Mouse (Mus musculus): ENCODE measurements at regions not wholly inside any gene's neighbourhood (a gene's known extent, or its start where the extent isn't known, plus 50 kb on each side); places are given as distances from the start of the nearest gene placed in this dataset.
A peak's percentile ranks its signal among the peaks of the same experiment; 100 is the strongest.

GRCm38 (mm10) chr14:103421305-103421822, 74.8 kb upstream of the Mycbp2 start:
- ATAC-seq: peak; percentile 35
- in situ Hi-C loops (cut with MboI; ENCODE audit: low pct_unique_long_range_greater_than_20kb): no loop called here
- CTCF ChIA-PET: interaction anchor here (1.8 kb wide), 1 partner anchor 24 kb away, joined by 3 read pairs; no protein-coding TSS in a partner anchor
- no peak for DNase-seq (ENCODE audit: low read depth, low spot score)
- no peak for TF ChIP-seq CTCF (IDR thresholded peaks at IDR 0.05)
- no peaks in the 10 kb centered on the region for H3K27me3 ChIP-seq
- POLR2A ChIA-PET: interaction anchor here (1.0 kb wide), 1 partner anchor 24 kb away, joined by 3 read pairs; no protein-coding TSS in a partner anchor

DNA sequence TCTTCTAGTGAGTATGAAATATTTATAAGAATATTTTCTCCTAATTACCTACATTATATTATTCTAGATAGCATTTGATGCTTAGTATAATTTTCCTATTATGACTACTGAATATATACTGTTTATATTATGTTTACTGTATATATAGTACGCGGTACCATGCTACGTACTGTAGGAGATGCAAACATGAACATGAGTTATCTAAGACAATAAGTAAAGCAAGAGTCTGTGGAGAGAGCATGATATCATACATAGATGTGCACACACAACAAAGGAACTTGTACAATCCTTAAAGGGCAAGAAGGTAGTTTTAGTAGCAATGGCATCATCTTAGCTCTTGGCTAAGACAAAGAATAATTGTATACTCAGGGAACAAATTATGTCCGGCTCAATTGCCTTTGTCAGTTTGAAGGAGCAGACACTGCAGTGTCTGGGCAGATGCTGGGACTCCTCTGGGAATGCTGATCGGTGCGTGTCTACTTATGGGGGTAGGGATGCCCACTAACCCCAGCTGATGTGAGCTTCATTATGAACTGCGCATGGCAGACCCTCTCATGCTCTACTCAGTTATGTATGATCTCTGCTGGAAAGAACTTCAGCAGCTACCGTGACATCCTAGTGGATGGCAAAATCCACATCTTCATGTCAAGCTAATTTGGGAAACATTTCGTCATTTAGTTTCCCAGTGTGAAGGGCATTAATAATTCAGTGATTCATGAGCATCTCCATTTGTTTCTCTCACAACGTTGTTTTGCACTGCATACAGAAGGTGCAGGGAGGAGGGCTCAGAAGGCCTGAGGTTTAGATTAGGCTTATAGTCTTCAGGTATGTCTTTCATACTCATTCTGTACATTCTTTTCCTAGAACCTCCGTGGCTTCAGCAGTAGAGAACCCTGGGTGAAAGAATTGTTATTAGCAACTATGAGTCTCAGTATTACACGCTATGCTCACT, 70.8 kb upstream of the Mycbp2 start:
- ChIA-PET CTCF (interaction anchor here (1.0 kb wide), 1 partner anchor 32 kb away, joined by 3 read pairs; no protein-coding TSS in a partner anchor), POLR2A (no interaction called here)
- DNase-seq (ENCODE audit: low read depth, low spot score): no peak
- in situ Hi-C loops (cut with MboI; ENCODE audit: low pct_unique_long_range_greater_than_20kb): loop anchor here (5.0 kb wide), 1 partner anchor 40 kb away; no protein-coding TSS in a partner anchor
- no peak for TF ChIP-seq CTCF (IDR thresholded peaks at IDR 0.05)
- no peak for ATAC-seq
- H3K27me3 ChIP-seq: no peaks in the 10 kb centered on the region

GRCm38 (mm10) chr14:103404611-103405010, 58.0 kb upstream of the Mycbp2 start:
- TF ChIP-seq CTCF (IDR thresholded peaks at IDR 0.05): no peak
- H3K27me3 ChIP-seq: no peaks in the 10 kb centered on the region
- ChIA-PET CTCF (no interaction called here), POLR2A (no interaction called here)
- in situ Hi-C loops (cut with MboI; ENCODE audit: low pct_unique_long_range_greater_than_20kb): no loop called here
- DNase-seq (ENCODE audit: low read depth, low spot score) (no peak), ATAC-seq (no peak)

GRCm38 (mm10) chr14:103403054-103403453, 56.4 kb upstream of the Mycbp2 start:
- no peak for ATAC-seq
- CTCF ChIA-PET: no interaction called here
- in situ Hi-C loops (cut with MboI; ENCODE audit: low pct_unique_long_range_greater_than_20kb): no loop called here
- TF ChIP-seq CTCF (IDR thresholded peaks at IDR 0.05): no peak
- H3K27me3 ChIP-seq: no peaks in the 10 kb centered on the region
- POLR2A ChIA-PET: no interaction called here
- no peak for DNase-seq (ENCODE audit: low read depth, low spot score)

DNA sequence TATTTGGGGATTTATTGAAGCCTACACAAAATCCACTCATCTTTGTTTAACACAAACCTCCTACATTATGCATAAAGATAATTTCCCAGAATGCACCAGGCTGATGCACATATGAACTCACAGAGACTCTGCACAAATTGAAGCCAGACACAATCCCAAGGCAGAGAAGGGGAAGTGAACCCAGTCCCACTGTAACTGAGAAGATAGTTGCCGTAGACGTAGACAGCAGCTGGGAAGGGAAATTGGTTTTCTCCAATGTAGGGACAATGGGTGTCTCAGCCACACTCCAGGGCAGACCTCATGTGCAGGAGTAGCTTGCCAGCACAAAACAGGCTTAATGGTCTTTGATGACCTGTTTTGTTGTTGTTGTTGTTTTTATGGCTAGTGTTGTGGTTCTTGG, 55.4 kb upstream of the Mycbp2 start:
- ChIA-PET CTCF (no interaction called here), POLR2A (interaction anchor here (1.2 kb wide), 1 partner anchor 20 kb away, joined by 3 read pairs; no protein-coding TSS in a partner anchor)
- ATAC-seq: no peak
- no peak for TF ChIP-seq CTCF (IDR thresholded peaks at IDR 0.05)
- no peaks in the 10 kb centered on the region for H3K27me3 ChIP-seq
- no peak for DNase-seq (ENCODE audit: low read depth, low spot score)
- in situ Hi-C loops (cut with MboI; ENCODE audit: low pct_unique_long_range_greater_than_20kb): no loop called here

- in situ Hi-C loops (cut with MboI; ENCODE audit: low pct_unique_long_range_greater_than_20kb): no loop called here
- H3K27me3 ChIP-seq: no peaks in the 10 kb centered on the region
- ChIA-PET POLR2A (interaction anchor here (1.2 kb wide), 1 partner anchor 19 kb away, joined by 3 read pairs; no protein-coding TSS in a partner anchor), CTCF (no interaction called here)
- no peak for ATAC-seq
- no peak for DNase-seq (ENCODE audit: low read depth, low spot score)
- no peak for TF ChIP-seq CTCF (IDR thresholded peaks at IDR 0.05)
Observed at GRCm38 (mm10) chr14:103401280-103401679, 54.7 kb upstream of the Mycbp2 start.

- DNase-seq (ENCODE audit: low read depth, low spot score): no peak
- CTCF ChIA-PET: interaction anchor here (1.3 to 3.3 kb wide), 3 partner anchors 16 to 22 kb away, joined by 3 to 13 read pairs (median 3); no protein-coding TSS in a partner anchor
- POLR2A ChIA-PET: no interaction called here
- in situ Hi-C loops (cut with MboI; ENCODE audit: low pct_unique_long_range_greater_than_20kb): loop anchor here (5.0 kb wide), 1 partner anchor 34 kb away; no protein-coding TSS in a partner anchor
- no peak for TF ChIP-seq CTCF (IDR thresholded peaks at IDR 0.05)
- no peak for ATAC-seq
- no peaks in the 10 kb centered on the region for H3K27me3 ChIP-seq
Observed at GRCm38 (mm10) chr14:103398401-103398800, 51.8 kb upstream of the Mycbp2 start.

Data from Patski (cell line).